Mouse (Mus musculus) limb, embryonic 13.5 days (tissue): ENCODE measurements around the gene Zfp213. TPM values are rescaled to one million over a fixed set of nuclear protein-coding genes. Genes with fewer than 3 reads are reported as not detected.
A peak's percentile ranks its signal among the peaks of the same experiment; 100 is the strongest.

Source experiments
- ATAC-seq: fragments of 200-750 bp; cut with Nextera tagmentation; 2 replicates; pipeline ENCODE4 v1.8.0; 2017; ENCODE audit warnings: low read depth, moderate number of reproducible peaks, moderate TSS enrichment; ENCODE audit not compliant: low FRiP score
- H3K27ac ChIP-seq: fragments of 300-500 bp; sonication (generic); 2 replicates; pipeline ENCODE4 v1.5.1; 2015; ENCODE audit warnings: inconsistent platforms, mild to moderate bottlenecking, moderate library complexity
- H3K27me3 ChIP-seq: fragments of 300-500 bp; sonication (generic); 2 replicates; pipeline ENCODE4 v1.6.1; 2015; ENCODE audit warnings: mild to moderate bottlenecking, inconsistent platforms
- H3K36me3 ChIP-seq: fragments of 300-500 bp; sonication (generic); 2 replicates; pipeline ENCODE4 v1.6.1; 2015; ENCODE audit warnings: inconsistent platforms, mild to moderate bottlenecking, moderate library complexity
- H3K4me1 ChIP-seq: fragments of 300-500 bp; sonication (generic); 2 replicates; pipeline ENCODE4 v1.6.1; 2015; ENCODE audit warnings: inconsistent platforms
- H3K4me2 ChIP-seq: fragments of 300-500 bp; sonication (generic); replicated peaks from 2 replicates; pipeline ENCODE4 v1.6.1; 2015; ENCODE audit warnings: inconsistent platforms, mild to moderate bottlenecking, moderate library complexity
- H3K4me3 ChIP-seq: fragments of 300-500 bp; sonication (generic); 2 replicates; pipeline ENCODE4 v1.5.1; 2015; ENCODE audit warnings: moderate library complexity, mild to moderate bottlenecking, inconsistent platforms
- H3K9ac ChIP-seq: fragments of 300-500 bp; sonication (generic); 2 replicates; pipeline ENCODE4 v1.6.1; 2015; ENCODE audit warnings: mild to moderate bottlenecking, inconsistent platforms
- H3K9me3 ChIP-seq: fragments of 300-500 bp; sonication (generic); 2 replicates; pipeline ENCODE4 v1.6.1; 2016; ENCODE audit warnings: inconsistent platforms
- WGBS: fragments of 180-500 bp; shearing (Covaris S2); methylation state at CpG from one replicate; pipeline ENCODE4 v1.1.7; 2015; 5-methylcytosine and 5-hydroxymethylcytosine counted together
- polyA plus RNA-seq: library from polyadenylated mRNA; unstranded; fragments of >200 nt; fragmentation: Nextera tagmentation; extraction: Ambion mirVana; gene quantifications from 2 replicates; pipeline ENCODE4 v1.2.1, GENCODE M21; 2015

The Zfp213 gene
- polyA plus RNA-seq, 1 experiment from 2014 or later = 21.7 TPM

GRCm38 (mm10) chr17:23550188-23550791 is 13.7 kb downstream of the Zfp213 start:
- WGBS = 1% methylated on average over 22 of the region's 22 CpGs
- ATAC-seq = peak; percentile 70
- Histone ChIP-seq H3K9me3 (no peaks in the 10 kb centered on the region), H3K27me3 (no peaks in the 10 kb centered on the region), H3K4me1 (peaks cover 16% of the 10 kb centered on the region), H3K36me3 (peaks cover 10% of the 10 kb centered on the region), H3K27ac (peak overlapping the region; percentile 40; the same call in 1 of the 2 replicates), H3K4me2 (peak overlapping the region; percentile 78), H3K9ac (peak overlapping the region; percentile 70), H3K4me3 (peak overlapping the region; percentile 55)

- Histone ChIP-seq H3K27me3 (no peaks in the 10 kb centered on the region), H3K4me3 (peak overlapping the region; percentile 55), H3K9me3 (no peaks in the 10 kb centered on the region), H3K27ac (no peak overlapping the region), H3K4me2 (peak overlapping the region; percentile 78), H3K4me1 (peaks cover 16% of the 10 kb centered on the region), H3K36me3 (peaks cover 1% of the 10 kb centered on the region; the same call in 1 of the 2 replicates), H3K9ac (no peak overlapping the region)
- 7% methylated on average over 9 of the region's 9 CpGs for WGBS
- ATAC-seq = no peak
Measured at GRCm38 (mm10) chr17:23549441-23549840, 14.6 kb downstream of the Zfp213 start.

DNA sequence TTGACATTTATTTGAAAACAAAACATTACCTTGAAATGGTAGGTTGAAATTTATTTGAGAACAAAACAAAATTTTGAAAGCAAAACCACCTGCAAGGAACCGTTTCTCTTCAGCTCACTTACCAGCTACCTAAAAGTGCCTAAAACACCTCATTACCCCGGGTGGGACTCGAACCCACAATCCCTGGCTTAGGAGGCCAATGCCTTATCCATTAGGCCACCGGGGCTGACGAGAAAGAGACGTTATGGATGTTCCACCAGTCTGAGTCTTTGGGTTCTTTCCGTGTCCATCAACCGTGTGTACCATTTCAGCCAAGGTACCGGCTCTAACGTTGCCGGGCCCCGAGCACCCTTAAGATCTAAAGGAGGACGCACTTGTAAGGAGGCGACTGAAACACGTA is 15.4 kb downstream of the Zfp213 start:
- Histone ChIP-seq H3K9ac (no peak overlapping the region), H3K4me3 (peak overlapping the region; percentile 55), H3K27ac (no peak overlapping the region), H3K27me3 (no peaks in the 10 kb centered on the region), H3K4me2 (peak overlapping the region; percentile 78), H3K4me1 (peaks cover 16% of the 10 kb centered on the region), H3K9me3 (no peaks in the 10 kb centered on the region), H3K36me3 (no peaks in the 10 kb centered on the region)
- no peak for ATAC-seq
- 1% methylated on average over 15 of the region's 15 CpGs for WGBS

GRCm38 (mm10) chr17:23547681-23548443 is 16.2 kb downstream of the Zfp213 start:
- Histone ChIP-seq H3K4me3 (peak overlapping the region; percentile 69; the same call in 1 of the 2 replicates), H3K27ac (no peak overlapping the region), H3K4me2 (peak overlapping the region; percentile 78; the same call in 1 of the 2 replicates), H3K4me1 (peaks cover 16% of the 10 kb centered on the region), H3K9me3 (no peaks in the 10 kb centered on the region), H3K9ac (no peak overlapping the region), H3K27me3 (no peaks in the 10 kb centered on the region), H3K36me3 (no peaks in the 10 kb centered on the region)
- no peak for ATAC-seq
- 55% methylated on average over 11 of the region's 11 CpGs for WGBS

GRCm38 (mm10) chr17:23546702-23547505 is 17.1 kb downstream of the Zfp213 start:
- Histone ChIP-seq H3K9me3 (no peaks in the 10 kb centered on the region), H3K27me3 (peaks cover 5% of the 10 kb centered on the region; the same call in 1 of the 2 replicates), H3K4me1 (peaks cover 22% of the 10 kb centered on the region), H3K4me3 (peak overlapping the region; percentile 69), H3K9ac (peak overlapping the region; percentile 73), H3K36me3 (no peaks in the 10 kb centered on the region), H3K4me2 (peak overlapping the region; percentile 64), H3K27ac (peak overlapping the region; percentile 63)
- under 1% methylated on average over 42 of the region's 42 CpGs for WGBS
- peak; percentile 49 for ATAC-seq

GRCm38 (mm10) chr17:23546333-23546701 is 17.7 kb downstream of the Zfp213 start:
- H3K4me1 ChIP-seq = peaks cover 20% of the 10 kb centered on the region
- peak overlapping the region; percentile 73 for H3K9ac ChIP-seq
- no peaks in the 10 kb centered on the region for H3K36me3 ChIP-seq
- ATAC-seq = peak; percentile 51
- H3K27me3 ChIP-seq = peaks cover 11% of the 10 kb centered on the region; the same call in 1 of the 2 replicates
- peak overlapping the region; percentile 63; the same call in 1 of the 2 replicates for H3K27ac ChIP-seq
- H3K4me3 ChIP-seq = peak overlapping the region; percentile 69
- no peaks in the 10 kb centered on the region for H3K9me3 ChIP-seq
- H3K4me2 ChIP-seq = peak overlapping the region; percentile 64
- WGBS = 2% methylated on average over 20 of the region's 20 CpGs

DNA sequence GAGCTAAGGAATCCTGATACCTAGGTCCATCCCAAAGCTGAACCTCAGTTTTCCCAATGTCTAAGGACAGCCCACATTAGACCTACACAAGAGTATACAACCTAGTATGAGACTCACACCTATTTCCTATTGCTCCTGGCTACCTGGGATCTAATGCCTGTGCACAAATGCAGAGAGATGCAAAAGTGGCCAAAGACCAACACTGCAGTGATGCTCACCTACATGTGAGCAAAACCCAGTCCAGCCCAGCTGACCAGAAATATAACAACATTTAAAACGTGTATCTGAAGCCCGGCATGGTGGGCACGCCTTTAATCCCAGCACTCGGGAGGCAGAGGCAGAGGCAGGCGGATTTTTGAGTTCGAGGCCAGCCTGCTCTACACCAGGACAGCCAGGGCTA is 18.2 kb downstream of the Zfp213 start:
- peak overlapping the region; percentile 69 for H3K4me3 ChIP-seq
- peak overlapping the region; percentile 64 for H3K4me2 ChIP-seq
- ATAC-seq = no peak
- peaks cover 21% of the 10 kb centered on the region for H3K4me1 ChIP-seq
- H3K9me3 ChIP-seq = no peaks in the 10 kb centered on the region
- H3K36me3 ChIP-seq = no peaks in the 10 kb centered on the region
- 15% methylated on average over 6 of the region's 6 CpGs for WGBS
- H3K9ac ChIP-seq = no peak overlapping the region
- peaks cover 16% of the 10 kb centered on the region for H3K27me3 ChIP-seq
- H3K27ac ChIP-seq = no peak overlapping the region

- no peak overlapping the region for H3K4me3 ChIP-seq
- no peak overlapping the region for H3K27ac ChIP-seq
- H3K4me1 ChIP-seq = peaks cover 21% of the 10 kb centered on the region
- peaks cover 27% of the 10 kb centered on the region for H3K27me3 ChIP-seq
- no peak overlapping the region for H3K9ac ChIP-seq
- H3K4me2 ChIP-seq = no peak overlapping the region
- no peaks in the 10 kb centered on the region for H3K36me3 ChIP-seq
- no peaks in the 10 kb centered on the region for H3K9me3 ChIP-seq
- WGBS = 93% methylated on average over 1 of the region's 1 CpGs
- ATAC-seq = no peak
Measured at GRCm38 (mm10) chr17:23544766-23545165, 19.3 kb downstream of the Zfp213 start.

- Histone ChIP-seq H3K4me2 (no peak overlapping the region), H3K9me3 (no peaks in the 10 kb centered on the region), H3K9ac (no peak overlapping the region), H3K27me3 (peaks cover 35% of the 10 kb centered on the region), H3K4me3 (no peak overlapping the region), H3K27ac (no peak overlapping the region), H3K4me1 (peaks cover 13% of the 10 kb centered on the region; the same call in 1 of the 2 replicates), H3K36me3 (no peaks in the 10 kb centered on the region)
- WGBS = 72% methylated on average over 4 of the region's 4 CpGs
- ATAC-seq = no peak
Measured at GRCm38 (mm10) chr17:23543983-23544382, 20.1 kb downstream of the Zfp213 start.

DNA sequence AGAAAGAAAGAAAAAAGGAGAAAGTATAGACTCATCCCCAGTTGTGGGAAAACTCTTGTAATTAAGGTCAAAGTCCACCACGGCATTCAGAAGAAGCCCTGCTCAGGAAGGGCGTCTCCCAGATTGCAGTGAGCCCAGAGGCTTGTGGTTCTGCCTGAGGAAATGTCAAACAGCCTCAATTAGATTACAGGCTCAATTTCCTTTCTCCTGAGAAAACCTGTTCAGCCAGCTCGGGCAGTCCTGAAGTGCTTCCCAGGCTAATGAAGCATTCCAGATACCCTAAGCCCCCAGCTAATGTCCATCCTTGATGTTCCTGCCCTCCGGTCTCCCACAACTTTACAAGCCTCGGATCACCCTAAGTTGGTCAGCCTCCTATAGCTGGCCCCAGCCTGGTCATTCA is 20.7 kb downstream of the Zfp213 start:
- peaks cover 41% of the 10 kb centered on the region for H3K27me3 ChIP-seq
- H3K4me3 ChIP-seq = no peak overlapping the region
- H3K27ac ChIP-seq = no peak overlapping the region
- 18% methylated on average over 5 of the region's 5 CpGs for WGBS
- no peaks in the 10 kb centered on the region for H3K36me3 ChIP-seq
- H3K9ac ChIP-seq = no peak overlapping the region
- no peaks in the 10 kb centered on the region for H3K9me3 ChIP-seq
- no peak overlapping the region for H3K4me2 ChIP-seq
- no peak for ATAC-seq
- peaks cover 11% of the 10 kb centered on the region; the same call in 1 of the 2 replicates for H3K4me1 ChIP-seq

DNA sequence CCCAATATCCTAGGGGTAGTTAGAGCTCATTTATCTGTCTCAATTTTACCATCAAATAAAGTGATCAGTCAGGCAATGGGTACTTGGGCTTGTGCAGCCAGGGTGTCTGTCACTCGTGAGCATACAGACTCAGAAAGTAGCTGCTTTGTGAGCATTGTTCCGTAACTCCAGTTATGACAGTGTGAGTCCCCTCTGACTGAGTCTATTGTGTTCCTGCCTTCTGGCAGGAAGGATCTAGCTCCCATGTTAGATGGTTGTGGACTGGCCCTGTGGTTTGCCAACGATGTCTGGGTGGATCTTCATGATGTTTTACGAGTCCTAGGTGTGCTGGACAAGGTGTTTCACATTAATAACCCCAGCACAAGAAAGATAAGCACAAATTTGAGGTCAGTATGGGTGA is 21.2 kb downstream of the Zfp213 start:
- Histone ChIP-seq H3K4me3 (no peak overlapping the region), H3K36me3 (no peaks in the 10 kb centered on the region), H3K4me1 (peaks cover 16% of the 10 kb centered on the region), H3K4me2 (no peak overlapping the region), H3K9me3 (no peaks in the 10 kb centered on the region), H3K9ac (no peak overlapping the region), H3K27me3 (peaks cover 46% of the 10 kb centered on the region), H3K27ac (no peak overlapping the region)
- ATAC-seq = no peak
- 33% methylated on average over 4 of the region's 4 CpGs for WGBS
